Mouse (Mus musculus): Measurements from ENCODE around the gene Lsamp.

DNA sequence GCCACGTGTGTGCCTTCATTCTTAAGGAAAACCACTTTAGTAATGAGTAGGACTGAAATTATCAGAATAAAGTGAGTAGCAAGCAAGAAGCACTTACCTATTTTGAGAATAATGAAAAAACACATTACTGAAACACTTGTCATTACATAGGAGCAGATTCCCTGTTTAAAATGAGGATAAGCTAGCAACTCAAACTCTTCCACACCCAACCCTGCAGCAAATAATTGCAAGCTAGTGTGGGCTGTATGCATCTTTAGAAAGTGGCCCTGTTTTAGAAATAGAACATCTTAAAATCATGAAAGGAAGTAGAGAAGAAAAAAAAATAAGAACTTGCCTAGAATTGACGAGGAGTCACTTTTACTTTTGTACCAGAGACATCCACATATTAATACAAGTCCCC, 1057.5 kb downstream of the Lsamp start:
- no peak for TF ChIP-seq GATA1 (IDR thresholded peaks at IDR 0.05; ENCODE audit: low read length)
- TF ChIP-seq TAL1 (IDR thresholded peaks at IDR 0.05; ENCODE audit: low read length), result no peak
